Mouse (Mus musculus) hindbrain, embryonic 16.5 days (tissue): ENCODE data around the gene Grik1. TPM values are rescaled to one million over a fixed set of nuclear protein-coding genes. Genes with fewer than 3 reads are reported as not detected.
A peak's percentile ranks its signal among the peaks of the same experiment; 100 is the strongest.

Experiments
- ATAC-seq: fragments of 200-750 bp; cut with Nextera tagmentation; 2 replicates; pipeline ENCODE4 v1.8.0; 2017; ENCODE audit warnings: moderate TSS enrichment, moderate library complexity
- H3K27ac ChIP-seq: fragments of 300-500 bp; sonication (generic); 2 replicates; pipeline ENCODE4 v1.5.1; 2014; ENCODE audit warnings: low read depth, mild to moderate bottlenecking, control low read depth, low read length, moderate library complexity
- H3K27me3 ChIP-seq: fragments of 300-500 bp; sonication (generic); replicated peaks from 2 replicates; pipeline ENCODE4 v1.6.1; 2014; ENCODE audit warnings: low read length; ENCODE audit not compliant: control insufficient read depth, insufficient read depth
- H3K36me3 ChIP-seq: fragments of 300-500 bp; sonication (generic); 2 replicates; pipeline ENCODE4 v1.6.1; 2014; ENCODE audit warnings: mild to moderate bottlenecking, low read length, moderate library complexity, mixed read lengths; ENCODE audit not compliant: control insufficient read depth, insufficient read depth
- H3K4me1 ChIP-seq: fragments of 300-500 bp; sonication (generic); 2 replicates; pipeline ENCODE4 v1.6.1; 2014; ENCODE audit warnings: low read depth, low read length; ENCODE audit not compliant: control insufficient read depth, insufficient read depth
- H3K4me2 ChIP-seq: fragments of 300-500 bp; sonication (generic); 2 replicates; pipeline ENCODE4 v1.6.1; 2014; ENCODE audit warnings: mild to moderate bottlenecking, low read length, control low read depth, moderate library complexity
- H3K4me3 ChIP-seq: fragments of 300-500 bp; sonication (generic); 2 replicates; pipeline ENCODE4 v1.5.1; 2014; ENCODE audit warnings: mild to moderate bottlenecking, low read length, control low read depth, moderate library complexity
- H3K9ac ChIP-seq: fragments of 300-500 bp; sonication (generic); 2 replicates; pipeline ENCODE4 v1.6.1; 2014; ENCODE audit warnings: low read depth, mild to moderate bottlenecking, control low read depth, low read length, moderate library complexity
- H3K9me3 ChIP-seq: fragments of 300-500 bp; sonication (generic); 2 replicates; pipeline ENCODE4 v1.6.1; 2014; ENCODE audit warnings: mild to moderate bottlenecking, low read length, moderate library complexity; ENCODE audit not compliant: control insufficient read depth
- WGBS: fragments of 180-500 bp; shearing (Covaris S2); extraction: QIAGEN DNeasy Blood & Tissue Kit; methylation state at CpG from one replicate; pipeline ENCODE4 v1.1.7; 2014; 5-methylcytosine and 5-hydroxymethylcytosine counted together
- polyA plus RNA-seq: library from polyadenylated mRNA; unstranded; fragments of >200 nt; fragmentation: Nextera tagmentation; extraction: Ambion mirVana; gene quantifications from 2 replicates; pipeline ENCODE4 v1.2.1, GENCODE M21; 2015

Grik1 gene
- polyA plus RNA-seq, 1 experiment from 2014 or later = 43.1 TPM

DNA sequence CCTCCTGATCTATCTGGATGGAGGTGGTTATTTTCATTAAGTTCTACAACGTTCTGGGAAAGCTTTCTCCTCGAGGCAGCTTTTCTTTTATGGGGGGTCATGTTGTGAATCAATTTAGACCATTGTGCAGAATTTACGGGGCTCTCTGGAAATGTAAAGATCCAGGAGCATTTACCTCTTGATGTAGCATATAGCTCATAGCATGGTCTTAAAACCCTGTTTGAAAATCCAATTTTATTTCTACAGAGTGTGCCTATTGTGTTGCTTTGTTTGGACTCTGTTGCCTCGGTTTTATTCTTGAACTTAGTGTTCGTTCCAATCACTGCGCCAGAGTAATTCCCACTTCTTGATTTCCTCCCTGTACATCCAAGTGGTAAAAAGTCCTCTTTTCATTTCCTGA lies 328.6 kb downstream of the Grik1 start:
- WGBS = 73% methylated on average over 6 of the region's 6 CpGs
- no peak overlapping the region for H3K4me2 ChIP-seq
- H3K9ac ChIP-seq = no peak overlapping the region
- no peak for ATAC-seq
- H3K27me3 ChIP-seq = no peaks in the 10 kb centered on the region
- no peak overlapping the region for H3K4me3 ChIP-seq
- no peaks in the 10 kb centered on the region for H3K4me1 ChIP-seq
- H3K9me3 ChIP-seq = no peaks in the 10 kb centered on the region
- no peak overlapping the region for H3K27ac ChIP-seq
- no peaks in the 10 kb centered on the region for H3K36me3 ChIP-seq

GRCm38 (mm10) chr16:87957449-87957848 lies 332.6 kb downstream of the Grik1 start:
- ATAC-seq = no peak
- Histone ChIP-seq H3K4me2 (no peak overlapping the region), H3K4me1 (no peaks in the 10 kb centered on the region), H3K9me3 (no peaks in the 10 kb centered on the region), H3K4me3 (no peak overlapping the region), H3K9ac (no peak overlapping the region), H3K27me3 (no peaks in the 10 kb centered on the region), H3K27ac (no peak overlapping the region), H3K36me3 (no peaks in the 10 kb centered on the region)
- 91% methylated on average over 10 of the region's 10 CpGs for WGBS

- Histone ChIP-seq H3K36me3 (no peaks in the 10 kb centered on the region), H3K4me3 (no peak overlapping the region), H3K27ac (no peak overlapping the region), H3K4me2 (no peak overlapping the region), H3K9ac (no peak overlapping the region), H3K27me3 (no peaks in the 10 kb centered on the region), H3K4me1 (no peaks in the 10 kb centered on the region), H3K9me3 (no peaks in the 10 kb centered on the region)
- ATAC-seq = no peak
- WGBS = 81% methylated on average over 5 of the region's 5 CpGs
Measured at GRCm38 (mm10) chr16:87956178-87956577, 333.9 kb downstream of the Grik1 start.

DNA sequence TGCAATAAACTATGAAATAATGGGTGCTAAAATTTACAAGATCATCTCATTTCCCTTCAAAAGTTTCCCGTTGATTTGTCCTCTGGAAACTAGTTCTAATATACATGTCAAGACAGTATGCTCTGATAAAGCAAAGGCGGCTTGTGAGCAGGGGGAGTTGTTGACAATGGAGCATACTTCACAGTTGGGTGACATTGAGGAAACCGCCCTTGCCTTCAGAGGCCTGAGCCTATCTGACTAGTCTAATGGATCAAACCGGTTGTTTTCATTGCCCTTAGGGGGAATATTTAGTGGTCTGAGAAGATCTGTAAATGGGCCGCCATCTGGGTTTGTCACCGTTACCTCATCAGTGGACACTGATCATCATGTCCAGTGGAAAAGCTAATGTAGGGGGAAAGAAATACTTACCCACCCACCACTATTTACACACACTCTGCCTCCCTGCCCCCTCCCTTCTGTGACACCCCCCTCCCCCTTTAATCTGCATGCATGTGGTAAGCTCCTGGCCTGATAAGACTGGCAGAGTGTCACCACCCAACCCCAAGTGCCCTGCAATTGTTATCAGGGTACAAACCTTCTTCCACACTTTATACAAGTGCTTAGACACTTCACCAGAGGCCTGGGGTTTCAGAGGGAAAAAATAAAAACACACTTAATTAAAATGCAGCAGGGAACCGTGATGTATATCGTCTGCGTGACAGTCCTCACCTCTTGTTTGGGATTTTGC lies 335.2 kb downstream of the Grik1 start:
- H3K27ac ChIP-seq = no peak overlapping the region
- no peak overlapping the region for H3K9ac ChIP-seq
- 0 out of 2 replicates have a peak, but pooled peaks have one; percentile 24 for ATAC-seq
- no peak overlapping the region for H3K4me2 ChIP-seq
- no peaks in the 10 kb centered on the region for H3K36me3 ChIP-seq
- 80% methylated on average over 9 of the region's 9 CpGs for WGBS
- H3K27me3 ChIP-seq = no peaks in the 10 kb centered on the region
- no peaks in the 10 kb centered on the region for H3K9me3 ChIP-seq
- no peaks in the 10 kb centered on the region for H3K4me1 ChIP-seq
- no peak overlapping the region for H3K4me3 ChIP-seq

DNA sequence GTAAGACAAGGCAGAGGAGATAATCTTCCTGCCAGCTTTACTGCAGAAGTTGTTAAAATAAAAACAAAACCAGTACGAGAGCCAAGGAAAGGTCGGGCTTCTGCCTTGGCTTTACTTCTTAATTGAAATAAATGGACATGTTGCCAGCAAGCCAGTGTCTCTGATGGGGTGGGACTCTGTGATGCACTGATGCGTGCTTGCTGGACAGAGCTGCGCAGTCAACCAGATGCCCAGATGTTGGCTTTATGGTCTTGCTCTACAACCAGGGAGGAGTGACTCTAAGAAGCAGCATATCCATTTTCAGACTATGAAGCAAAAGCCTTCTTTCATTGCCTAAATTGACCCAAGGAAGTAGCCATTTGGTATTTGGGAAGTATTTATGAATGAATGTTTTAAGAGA lies 336.9 kb downstream of the Grik1 start:
- Histone ChIP-seq H3K27ac (no peak overlapping the region), H3K4me3 (no peak overlapping the region), H3K36me3 (no peaks in the 10 kb centered on the region), H3K9me3 (no peaks in the 10 kb centered on the region), H3K4me2 (no peak overlapping the region), H3K4me1 (no peaks in the 10 kb centered on the region), H3K9ac (no peak overlapping the region), H3K27me3 (no peaks in the 10 kb centered on the region)
- 81% methylated on average over 4 of the region's 4 CpGs for WGBS
- no peak for ATAC-seq

DNA sequence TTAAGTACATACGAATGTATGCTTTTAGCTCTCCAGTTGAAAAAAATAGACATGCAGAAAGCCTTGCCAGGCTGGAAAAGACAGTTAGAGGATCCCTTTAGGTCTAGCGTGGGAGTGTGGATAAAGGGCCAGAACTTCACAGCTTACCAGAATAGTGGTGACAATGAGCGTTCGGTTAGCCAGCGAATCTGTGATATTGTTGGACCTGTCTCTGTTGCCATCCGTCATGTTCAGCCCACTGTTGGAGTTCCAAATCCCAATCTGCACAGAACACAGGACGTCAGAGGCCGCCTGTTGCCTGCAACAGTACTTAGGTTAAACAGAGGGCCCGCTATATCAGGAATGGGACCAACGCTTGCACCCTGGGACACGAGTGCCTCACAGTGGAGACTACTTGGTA lies 340.2 kb downstream of the Grik1 start:
- Histone ChIP-seq H3K27ac (no peak overlapping the region), H3K9me3 (no peaks in the 10 kb centered on the region), H3K4me1 (no peaks in the 10 kb centered on the region), H3K27me3 (no peaks in the 10 kb centered on the region), H3K9ac (no peak overlapping the region), H3K4me3 (no peak overlapping the region), H3K36me3 (no peaks in the 10 kb centered on the region), H3K4me2 (no peak overlapping the region)
- 90% methylated on average over 11 of the region's 11 CpGs for WGBS
- no peak for ATAC-seq

- H3K4me1 ChIP-seq = no peaks in the 10 kb centered on the region
- H3K4me2 ChIP-seq = no peak overlapping the region
- no peak overlapping the region for H3K27ac ChIP-seq
- ATAC-seq = no peak
- H3K27me3 ChIP-seq = no peaks in the 10 kb centered on the region
- WGBS = 83% methylated on average over 4 of the region's 4 CpGs
- H3K9me3 ChIP-seq = no peaks in the 10 kb centered on the region
- H3K4me3 ChIP-seq = no peak overlapping the region
- no peak overlapping the region for H3K9ac ChIP-seq
- H3K36me3 ChIP-seq = no peaks in the 10 kb centered on the region
Measured at GRCm38 (mm10) chr16:87948122-87948521, 341.9 kb downstream of the Grik1 start.

- Histone ChIP-seq H3K9ac (no peak overlapping the region), H3K4me2 (no peak overlapping the region), H3K36me3 (no peaks in the 10 kb centered on the region), H3K4me1 (no peaks in the 10 kb centered on the region), H3K9me3 (no peaks in the 10 kb centered on the region), H3K27me3 (no peaks in the 10 kb centered on the region), H3K27ac (no peak overlapping the region), H3K4me3 (no peak overlapping the region)
- no peak for ATAC-seq
- 100% methylated on average over 1 of the region's 1 CpGs for WGBS
Measured at GRCm38 (mm10) chr16:87944318-87944717, 345.7 kb downstream of the Grik1 start.

GRCm38 (mm10) chr16:87942103-87942865 lies 347.8 kb downstream of the Grik1 start:
- Histone ChIP-seq H3K4me1 (no peaks in the 10 kb centered on the region), H3K9me3 (no peaks in the 10 kb centered on the region), H3K4me2 (no peak overlapping the region), H3K27ac (no peak overlapping the region), H3K36me3 (no peaks in the 10 kb centered on the region), H3K9ac (no peak overlapping the region), H3K4me3 (no peak overlapping the region), H3K27me3 (no peaks in the 10 kb centered on the region)
- 72% methylated on average over 13 of the region's 13 CpGs for WGBS
- ATAC-seq = peak; percentile 72
